Comparison of ENCODE assay signal across 9 mouse cellular contexts in genomic region chr7:142084820-142085219, GRCm38 (mm10). TPM values are rescaled to one million over a fixed set of nuclear protein-coding genes. Genes with fewer than 3 reads are reported as not detected.
DNase-seq lines count a peak whose midpoint lies in the region; ATAC-seq and TF ChIP-seq lines count a peak whose summit lies in the region.
"Had no signal": no experiment of that assay in that cellular context is flagged by ENCODE, and none has a peak within 500 bp of the region (broad histone marks: within the 10 kb centered on the region; RNA-seq: fewer than 3 reads in every experiment).

No protein-coding gene starts in this region.

- no peak for ATAC-seq in liver, embryonic 12.5 days
- ATAC-seq in liver, embryonic 11.5 days (replicated peaks; ENCODE audit: low FRiP score): no peak

- no peak for TF ChIP-seq POLR2A in embryonic fibroblast, embryonic 13.5 days (IDR thresholded peaks at IDR 0.05; ENCODE audit: low read depth, low read length)

- H3K27ac ChIP-seq in liver, embryonic 12.5 days: no peak overlapping the region
- no peak overlapping the region for H3K27ac ChIP-seq in liver, embryonic 11.5 days (ENCODE audit: low read depth, low read length)
- peak overlapping the region; percentile 89 for H3K27ac ChIP-seq in embryonic fibroblast, embryonic 13.5 days (ENCODE audit: insufficient read depth, low read length)

- peaks cover 68% of the 10 kb centered on the region for H3K4me1 ChIP-seq in liver, embryonic 12.5 days
- H3K4me1 ChIP-seq in liver, embryonic 11.5 days (replicated peaks; ENCODE audit: control insufficient read depth, insufficient read depth, low read length): peaks cover 40% of the 10 kb centered on the region
- peaks cover 30% of the 10 kb centered on the region for H3K4me1 ChIP-seq in embryonic fibroblast, embryonic 13.5 days (ENCODE audit: control insufficient read depth, insufficient read depth, low read length)

- H3K9me3 ChIP-seq in liver, embryonic 12.5 days (replicated peaks): no peaks in the 10 kb centered on the region
- H3K9me3 ChIP-seq in liver, embryonic 11.5 days (ENCODE audit: control insufficient read depth, low read length): no peaks in the 10 kb centered on the region

- no peak overlapping the region for H3K4me3 ChIP-seq in liver, embryonic 12.5 days
- H3K4me3 ChIP-seq in liver, embryonic 11.5 days (ENCODE audit: low read depth, low read length): no peak overlapping the region
- H3K4me3 ChIP-seq in embryonic fibroblast, embryonic 13.5 days (ENCODE audit: insufficient read depth, low read length): no peak overlapping the region

- no peak overlapping the region for H3K4me2 ChIP-seq in liver, embryonic 12.5 days
- no peak overlapping the region for H3K4me2 ChIP-seq in liver, embryonic 11.5 days

- no peak for TF ChIP-seq CTCF in embryonic fibroblast, embryonic 13.5 days (IDR thresholded peaks at IDR 0.05; ENCODE audit: borderline replicate concordance, insufficient read depth, low read length)

- peaks cover 79% of the 10 kb centered on the region for H3K27me3 ChIP-seq in liver, embryonic 12.5 days (replicated peaks)
- H3K27me3 ChIP-seq in liver, embryonic 11.5 days (replicated peaks; ENCODE audit: control insufficient read depth, insufficient read depth, low read length): peaks cover 70% of the 10 kb centered on the region

- no peak for DNase-seq in liver, embryonic 11.5 days (ENCODE audit: low spot score)
- peak; percentile 95 for DNase-seq in adrenal gland, postnatal 14 days
- peak; percentile 94 for DNase-seq in heart, postnatal 4 days
- peak; percentile 91 for DNase-seq in lung, postnatal 10 days
- no peak for DNase-seq in thymus, postnatal 25 days
- DNase-seq in spleen, postnatal 14 days (ENCODE audit: low spot score in 2 of 2): no peak

- H3K36me3 ChIP-seq in liver, embryonic 12.5 days: peaks cover 61% of the 10 kb centered on the region
- H3K36me3 ChIP-seq in liver, embryonic 11.5 days (ENCODE audit: control insufficient read depth, insufficient read depth, low read length): no peaks in the 10 kb centered on the region

- H3K9ac ChIP-seq in liver, embryonic 12.5 days: peak overlapping the region; percentile 38
- H3K9ac ChIP-seq in liver, embryonic 11.5 days (ENCODE audit: low read depth, low read length): no peak overlapping the region

- WGBS in liver, embryonic 12.5 days (ENCODE audit: insufficient replicate concordance): 61% methylated on average over 3 of the region's 3 CpGs
- 41% methylated on average over 3 of the region's 3 CpGs for WGBS in liver, embryonic 11.5 days

RNA-seq across cellular contexts. Expression of gene Dusp8, which starts 10.8 kb away (rescaled TPM):
- polyA plus RNA-seq in liver, embryonic 12.5 days (2016; fragmentation: Nextera tagmentation; extraction: Ambion mirVana): 7.4 and 7.5 TPM in 2 replicates
- 2.5 and 2.6 TPM in 2 replicates for polyA plus RNA-seq in liver, embryonic 11.5 days (2014; fragmentation: Nextera tagmentation; extraction: Ambion mirVana)
- total RNA-seq in adrenal gland, postnatal 14 days (2021): 7.3 and 8.4 TPM in 2 replicates
- 5.1 and 5.4 TPM in 2 replicates for polyA plus RNA-seq in embryonic fibroblast, embryonic 13.5 days (2011; ENCODE audit: insufficient read length, low read depth, missing spikeins)
- 10 to 100 TPM; 37.7 to 43.0 TPM for total RNA-seq in heart, postnatal 4 days (2021)

RNA-seq across cellular contexts. Expression of gene Mob2, which starts 24.0 kb away (rescaled TPM):
- 62.9 and 64.6 TPM in 2 replicates for polyA plus RNA-seq in liver, embryonic 12.5 days (2016; fragmentation: Nextera tagmentation; extraction: Ambion mirVana)
- 63.1 and 67.1 TPM in 2 replicates for polyA plus RNA-seq in liver, embryonic 11.5 days (2014; fragmentation: Nextera tagmentation; extraction: Ambion mirVana)
- total RNA-seq in adrenal gland, postnatal 14 days (2021): 47.4 and 48.6 TPM in 2 replicates
- 15.2 and 15.9 TPM in 2 replicates for polyA plus RNA-seq in embryonic fibroblast, embryonic 13.5 days (2011; ENCODE audit: insufficient read length, low read depth, missing spikeins)
- 10 to 100 TPM; 33.4 to 33.6 TPM for total RNA-seq in heart, postnatal 4 days (2021)

RNA-seq across cellular contexts. Expression of gene Gm45618, which starts 35.7 kb away (rescaled TPM):
- polyA plus RNA-seq in liver, embryonic 12.5 days (2016; fragmentation: Nextera tagmentation; extraction: Ambion mirVana): not detected in 2 replicates
- not detected in 2 replicates for polyA plus RNA-seq in liver, embryonic 11.5 days (2014; fragmentation: Nextera tagmentation; extraction: Ambion mirVana)
- not detected in 2 replicates for total RNA-seq in adrenal gland, postnatal 14 days (2021)
- not detected in 2 replicates for polyA plus RNA-seq in embryonic fibroblast, embryonic 13.5 days (2011; ENCODE audit: insufficient read length, low read depth, missing spikeins)
- not detected for total RNA-seq in heart, postnatal 4 days (2021)
- total RNA-seq: layer of hippocampus, adult 18-20 months had no signal

RNA-seq across cellular contexts. Expression of gene Gm39115, which starts 51.0 kb away (rescaled TPM):
- not detected in 2 replicates for polyA plus RNA-seq in liver, embryonic 12.5 days (2016; fragmentation: Nextera tagmentation; extraction: Ambion mirVana)
- polyA plus RNA-seq in liver, embryonic 11.5 days (2014; fragmentation: Nextera tagmentation; extraction: Ambion mirVana): not detected in 2 replicates
- not detected in 2 replicates for total RNA-seq in adrenal gland, postnatal 14 days (2021)
- polyA plus RNA-seq in embryonic fibroblast, embryonic 13.5 days (2011; ENCODE audit: insufficient read length, low read depth, missing spikeins): not detected in 2 replicates
- not detected for total RNA-seq in heart, postnatal 4 days (2021)
- total RNA-seq: layer of hippocampus, adult 18-20 months had no signal

RNA-seq across cellular contexts. Expression of gene Gm45337, which starts 59.6 kb away (rescaled TPM):
- polyA plus RNA-seq in liver, embryonic 12.5 days (2016; fragmentation: Nextera tagmentation; extraction: Ambion mirVana): not detected in 2 replicates
- not detected in 2 replicates for polyA plus RNA-seq in liver, embryonic 11.5 days (2014; fragmentation: Nextera tagmentation; extraction: Ambion mirVana)
- total RNA-seq in adrenal gland, postnatal 14 days (2021): not detected in 2 replicates
- polyA plus RNA-seq in embryonic fibroblast, embryonic 13.5 days (2011; ENCODE audit: insufficient read length, low read depth, missing spikeins): not detected in 2 replicates
- total RNA-seq in heart, postnatal 4 days (2021): not detected
- total RNA-seq: layer of hippocampus, adult 18-20 months had no signal

Comparison
In these comparisons a context has a peak if more than half of its experiments do, and no peak if none do; other contexts are left out.
1. DNase-seq: peak in adrenal gland, postnatal 14 days (single experiment), heart, postnatal 4 days (single experiment) and lung, postnatal 10 days (single experiment); none in liver, embryonic 11.5 days (single experiment), thymus, postnatal 25 days (single experiment) and spleen, postnatal 14 days (0 of 2).